Mouse (Mus musculus): Measurements from ENCODE around the gene Gm45194. TPM values are rescaled to one million over a fixed set of nuclear protein-coding genes. Genes with fewer than 3 reads are reported as not detected.
A peak's percentile ranks its signal among the peaks of the same experiment; 100 is the strongest.

Gene Gm45194
- polyA plus RNA-seq (2015; fragmentation: Nextera tagmentation; extraction: Ambion mirVana), result not detected in 2 replicates

DNA sequence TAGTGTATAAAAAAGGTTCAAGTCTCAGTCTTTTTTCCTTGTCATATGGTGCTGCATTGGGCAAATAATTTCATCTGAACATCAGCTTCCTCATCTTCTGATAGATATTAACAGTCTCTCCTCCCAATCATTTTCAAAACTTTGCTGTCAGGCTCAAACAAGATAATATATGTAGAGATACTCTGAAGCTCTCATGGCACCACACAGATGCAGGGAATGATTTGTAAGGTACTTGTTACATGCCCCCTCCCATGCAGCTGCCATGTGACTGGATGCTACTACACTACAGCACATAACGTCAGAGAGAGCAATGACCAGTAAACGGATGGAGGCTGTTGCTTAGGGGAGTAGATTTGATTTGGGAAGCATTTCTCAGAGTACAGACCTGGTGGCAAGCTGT lies at the start of gene Gm45194:
TSS of gene Gm45194 (plus strand) at position 301 of the 400 bp plus-strand sequence.
- no peaks in the 10 kb centered on the region for H3K36me3 ChIP-seq (replicated peaks; ENCODE audit: insufficient read depth, low read length)
- TF ChIP-seq CTCF (IDR thresholded peaks at IDR 0.05; ENCODE audit: low read depth) (no peak), EP300 (IDR thresholded peaks at IDR 0.05; ENCODE audit: low read depth) (no peak)
- H3K4me2 ChIP-seq (ENCODE audit: low read depth, low read length), result no peak within 1 kb of the TSS
- ATAC-seq (no peak), DNase-seq (no peak)
- no peak within 1 kb of the TSS for H3K9ac ChIP-seq (replicated peaks)
- H3K4me3 ChIP-seq (ENCODE audit: low read depth, low read length), result no peak within 1 kb of the TSS
- no peak within 1 kb of the TSS for H3K27ac ChIP-seq (ENCODE audit: low read depth)
- H3K9me3 ChIP-seq (ENCODE audit: low read length), result no peaks in the 10 kb centered on the region
- no peaks in the 10 kb centered on the region for H3K4me1 ChIP-seq (ENCODE audit: insufficient read depth)
- H3K27me3 ChIP-seq (ENCODE audit: insufficient read depth, low read length), result 0 out of 2 replicates have a peak, but pooled peaks cover 8% of the 10 kb centered on the region
- WGBS (ENCODE audit: insufficient replicate concordance), result 28% methylated on average over 2 of the region's 2 CpGs

DNA sequence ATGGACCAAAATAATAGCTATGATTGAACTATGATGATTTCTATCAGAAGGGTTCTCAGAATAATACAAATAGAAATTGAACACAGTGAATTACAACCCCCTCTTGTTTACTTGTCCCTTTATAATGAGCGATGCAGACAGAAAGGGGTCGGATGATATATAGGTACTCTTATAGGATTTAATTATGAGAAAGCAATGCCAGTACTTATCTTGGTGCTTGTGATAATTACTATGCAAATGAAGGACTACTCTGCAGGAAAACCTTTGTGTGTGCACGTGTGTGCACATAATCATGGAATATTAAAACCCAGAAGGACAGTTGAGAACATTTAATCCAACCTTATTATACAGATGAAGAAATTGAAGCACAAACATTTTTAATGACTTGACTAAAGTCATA lies 35.3 kb upstream of the Gm45194 start:
- ATAC-seq (no peak), DNase-seq (no peak)
- Histone ChIP-seq H3K9ac (replicated peaks) (no peak overlapping the region), H3K36me3 (replicated peaks; ENCODE audit: insufficient read depth, low read length) (no peaks in the 10 kb centered on the region), H3K9me3 (ENCODE audit: low read length) (no peaks in the 10 kb centered on the region), H3K4me1 (ENCODE audit: insufficient read depth) (no peaks in the 10 kb centered on the region), H3K27ac (ENCODE audit: low read depth) (no peak overlapping the region), H3K27me3 (ENCODE audit: insufficient read depth, low read length) (no peaks in the 10 kb centered on the region), H3K4me3 (ENCODE audit: low read depth, low read length) (no peak overlapping the region), H3K4me2 (ENCODE audit: low read depth, low read length) (no peak overlapping the region)
- 72% methylated on average over 3 of the region's 3 CpGs for WGBS (ENCODE audit: insufficient replicate concordance)
- TF ChIP-seq EP300 (IDR thresholded peaks at IDR 0.05; ENCODE audit: low read depth) (no peak), CTCF (IDR thresholded peaks at IDR 0.05; ENCODE audit: low read depth) (no peak)

- no peak overlapping the region for H3K9ac ChIP-seq (replicated peaks)
- 62% methylated on average over 5 of the region's 5 CpGs for WGBS (ENCODE audit: insufficient replicate concordance)
- H3K27ac ChIP-seq (ENCODE audit: low read depth), result no peak overlapping the region
- DNase-seq (no peak), ATAC-seq (no peak)
- TF ChIP-seq CTCF (IDR thresholded peaks at IDR 0.05; ENCODE audit: low read depth), result no peak
- TF ChIP-seq EP300 (IDR thresholded peaks at IDR 0.05; ENCODE audit: low read depth), result no peak
- H3K27me3 ChIP-seq (ENCODE audit: insufficient read depth, low read length), result no peaks in the 10 kb centered on the region
- no peaks in the 10 kb centered on the region for H3K36me3 ChIP-seq (replicated peaks; ENCODE audit: insufficient read depth, low read length)
- H3K4me1 ChIP-seq (ENCODE audit: insufficient read depth), result no peaks in the 10 kb centered on the region
- H3K9me3 ChIP-seq (ENCODE audit: low read length), result no peaks in the 10 kb centered on the region
- no peak overlapping the region for H3K4me2 ChIP-seq (ENCODE audit: low read depth, low read length)
- H3K4me3 ChIP-seq (ENCODE audit: low read depth, low read length), result no peak overlapping the region
Measured at GRCm38 (mm10) chrX:111881251-111881650, 9.9 kb upstream of the Gm45194 start.

DNA sequence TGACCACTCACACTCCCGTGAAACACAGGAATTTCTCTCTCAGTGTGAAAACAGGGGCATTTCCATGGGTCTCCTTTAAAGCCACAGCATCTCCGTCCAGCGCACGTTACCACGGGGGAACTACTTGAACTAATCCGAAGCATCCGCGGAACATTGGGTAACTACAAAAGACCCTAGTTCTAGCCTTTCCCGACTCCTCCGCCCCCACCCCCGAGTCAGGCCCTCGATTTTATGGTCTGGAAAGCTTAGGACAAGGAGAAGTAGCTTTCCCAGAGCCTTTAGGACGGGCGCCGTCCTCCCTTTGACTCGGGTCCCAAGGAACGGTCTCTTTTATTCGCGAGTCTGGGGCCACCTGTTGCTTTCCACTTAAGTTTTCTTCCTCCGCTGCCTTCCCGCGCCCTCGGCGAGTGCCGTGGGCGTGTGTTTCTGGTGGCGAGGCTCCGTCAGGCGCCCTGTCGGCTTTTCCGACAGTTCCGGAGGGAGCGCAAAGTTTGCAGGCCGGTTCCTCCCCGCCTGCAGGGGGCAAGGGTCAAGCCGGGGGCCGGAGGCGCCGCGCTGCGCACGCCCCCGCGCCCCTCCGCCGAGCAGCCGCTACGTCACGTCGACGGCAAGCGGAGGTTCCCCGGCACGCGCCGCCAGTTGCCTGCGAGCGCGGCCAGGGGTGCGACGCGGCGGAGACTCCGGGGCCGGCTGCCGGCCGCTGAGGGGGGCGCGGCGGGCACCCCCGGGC lies 3.3 kb downstream of the Gm45194 start:
- Histone ChIP-seq H3K4me1 (ENCODE audit: insufficient read depth) (no peaks in the 10 kb centered on the region), H3K4me3 (ENCODE audit: low read depth, low read length) (peak overlapping the region; percentile 37), H3K4me2 (ENCODE audit: low read depth, low read length) (peak overlapping the region; percentile 62), H3K27ac (ENCODE audit: low read depth) (no peak overlapping the region), H3K9ac (replicated peaks) (no peak overlapping the region), H3K36me3 (replicated peaks; ENCODE audit: insufficient read depth, low read length) (no peaks in the 10 kb centered on the region), H3K9me3 (ENCODE audit: low read length) (no peaks in the 10 kb centered on the region), H3K27me3 (ENCODE audit: insufficient read depth, low read length) (0 out of 2 replicates have a peak, but pooled peaks cover 8% of the 10 kb centered on the region)
- 23% methylated on average over 62 of the region's 71 CpGs for WGBS (ENCODE audit: insufficient replicate concordance)
- TF ChIP-seq EP300 (IDR thresholded peaks at IDR 0.05; ENCODE audit: low read depth) (no peak), CTCF (IDR thresholded peaks at IDR 0.05; ENCODE audit: low read depth) (no peak)
- peak; percentile 11 for DNase-seq
- no peak for ATAC-seq

DNA sequence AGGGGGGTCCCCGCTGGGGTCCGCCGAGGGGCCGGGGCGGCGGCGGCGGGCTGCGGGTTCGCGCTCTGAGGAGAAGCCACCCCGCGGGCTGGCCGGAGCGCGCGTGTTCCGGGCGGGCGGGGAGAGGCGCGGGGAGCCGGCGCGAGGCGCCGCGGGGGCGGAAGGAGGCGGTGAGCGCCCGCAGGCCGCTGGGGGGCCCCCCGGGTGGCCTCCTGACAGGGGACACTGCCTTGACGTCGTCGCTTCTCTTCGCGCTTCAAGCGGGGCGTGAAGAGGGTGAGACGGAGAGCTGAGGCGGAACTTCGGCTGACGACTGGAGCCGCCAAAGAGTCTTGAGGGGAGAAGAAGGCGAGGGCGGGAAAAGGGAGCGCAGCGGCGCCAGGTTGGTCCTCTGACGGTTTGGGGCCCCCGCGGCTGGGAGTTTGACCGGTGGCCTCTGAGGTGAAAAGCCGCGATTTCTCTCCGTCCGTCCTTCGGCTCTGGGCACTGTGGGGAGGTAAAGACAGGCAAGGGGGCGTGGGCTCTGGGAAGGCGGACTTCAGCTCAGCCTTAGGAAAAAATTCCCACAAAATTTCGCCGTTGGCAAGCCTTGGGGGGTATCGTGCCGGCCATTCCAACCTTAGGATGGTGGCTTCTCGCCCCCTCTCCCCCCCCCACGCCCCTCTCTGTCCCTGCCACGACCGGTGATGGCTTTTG lies 4.0 kb downstream of the Gm45194 start:
- peak overlapping the region; percentile 62 for H3K4me2 ChIP-seq (ENCODE audit: low read depth, low read length)
- DNase-seq (no peak), ATAC-seq (no peak)
- no peaks in the 10 kb centered on the region for H3K9me3 ChIP-seq (ENCODE audit: low read length)
- no peaks in the 10 kb centered on the region for H3K36me3 ChIP-seq (replicated peaks; ENCODE audit: insufficient read depth, low read length)
- no peak overlapping the region for H3K27ac ChIP-seq (ENCODE audit: low read depth)
- peak overlapping the region; percentile 37 for H3K4me3 ChIP-seq (ENCODE audit: low read depth, low read length)
- no peak overlapping the region for H3K9ac ChIP-seq (replicated peaks)
- 0 out of 2 replicates have a peak, but pooled peaks cover 8% of the 10 kb centered on the region for H3K27me3 ChIP-seq (ENCODE audit: insufficient read depth, low read length)
- TF ChIP-seq EP300 (IDR thresholded peaks at IDR 0.05; ENCODE audit: low read depth) (no peak), CTCF (IDR thresholded peaks at IDR 0.05; ENCODE audit: low read depth) (no peak)
- H3K4me1 ChIP-seq (ENCODE audit: insufficient read depth), result no peaks in the 10 kb centered on the region
- WGBS (ENCODE audit: insufficient replicate concordance), result 17% methylated on average over 37 of the region's 70 CpGs

GRCm38 (mm10) chrX:111917422-111917821 lies 26.2 kb downstream of the Gm45194 start:
- Histone ChIP-seq H3K27ac (ENCODE audit: low read depth) (no peak overlapping the region), H3K4me1 (ENCODE audit: insufficient read depth) (no peaks in the 10 kb centered on the region), H3K4me3 (ENCODE audit: low read depth, low read length) (no peak overlapping the region), H3K9me3 (ENCODE audit: low read length) (no peaks in the 10 kb centered on the region), H3K27me3 (ENCODE audit: insufficient read depth, low read length) (no peaks in the 10 kb centered on the region), H3K36me3 (replicated peaks; ENCODE audit: insufficient read depth, low read length) (no peaks in the 10 kb centered on the region), H3K9ac (replicated peaks) (no peak overlapping the region), H3K4me2 (ENCODE audit: low read depth, low read length) (no peak overlapping the region)
- ATAC-seq, result no peak
- TF ChIP-seq EP300 (IDR thresholded peaks at IDR 0.05; ENCODE audit: low read depth), result no peak
- peak; percentile 36 for TF ChIP-seq CTCF (IDR thresholded peaks at IDR 0.05; ENCODE audit: low read depth)
- no peak for DNase-seq
